Mouse (Mus musculus): ENCODE data around the gene Nup188. TPM values are rescaled to one million over a fixed set of nuclear protein-coding genes. Genes with fewer than 3 reads are reported as not detected.

The Nup188 gene
- polyA plus RNA-seq, 1 experiment from 2014 or later = 11.2 TPM

DNA sequence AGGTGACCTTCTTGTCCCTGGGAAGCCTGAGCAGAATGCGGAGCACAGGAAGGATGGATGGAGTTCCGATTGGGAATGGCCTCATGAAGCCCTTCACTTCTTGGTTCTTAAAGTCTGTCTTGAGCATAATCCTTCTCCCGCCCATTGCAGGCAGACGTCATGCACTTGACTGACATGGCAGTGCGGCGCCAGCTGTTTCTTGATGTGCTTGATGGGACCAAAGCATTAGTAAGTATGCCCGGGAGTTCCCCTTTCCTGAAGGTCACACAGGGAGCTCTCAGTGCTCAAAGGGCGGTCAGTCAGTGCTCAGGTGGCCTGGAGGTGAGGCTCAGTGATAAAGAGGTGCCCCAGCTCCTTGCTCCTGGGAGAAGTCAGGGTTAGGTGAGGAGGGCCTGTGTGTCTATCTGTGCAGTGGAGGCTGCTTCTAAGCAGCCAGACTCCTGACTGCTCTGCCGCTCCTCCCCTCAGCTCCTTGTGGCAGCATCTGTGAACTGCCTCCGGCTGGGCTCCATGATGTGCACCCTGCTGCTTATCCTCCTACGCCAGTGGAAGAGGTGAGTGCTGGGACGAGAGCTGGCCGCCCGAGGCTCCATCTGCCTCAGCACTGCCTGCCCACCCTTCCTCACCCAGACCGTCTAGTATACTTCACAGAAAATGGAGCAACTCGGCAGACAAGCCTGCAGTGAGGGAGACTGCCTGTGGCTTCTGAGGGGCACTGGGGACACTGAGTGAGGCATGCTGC is 50.1 kb downstream of the Nup188 start:
- peaks cover 84% of the 10 kb centered on the region for H3K36me3 ChIP-seq (ENCODE audit: inconsistent target)
- H3K79me2 ChIP-seq (ENCODE audit: inconsistent target) = no peaks in the 10 kb centered on the region
- WGBS (ENCODE audit: missing documents) = 92% methylated on average over 16 of the region's 16 CpGs
- no peak overlapping the region for H3K4me3 ChIP-seq (ENCODE audit: inconsistent target)
- no peak overlapping the region for H3K27ac ChIP-seq

DNA sequence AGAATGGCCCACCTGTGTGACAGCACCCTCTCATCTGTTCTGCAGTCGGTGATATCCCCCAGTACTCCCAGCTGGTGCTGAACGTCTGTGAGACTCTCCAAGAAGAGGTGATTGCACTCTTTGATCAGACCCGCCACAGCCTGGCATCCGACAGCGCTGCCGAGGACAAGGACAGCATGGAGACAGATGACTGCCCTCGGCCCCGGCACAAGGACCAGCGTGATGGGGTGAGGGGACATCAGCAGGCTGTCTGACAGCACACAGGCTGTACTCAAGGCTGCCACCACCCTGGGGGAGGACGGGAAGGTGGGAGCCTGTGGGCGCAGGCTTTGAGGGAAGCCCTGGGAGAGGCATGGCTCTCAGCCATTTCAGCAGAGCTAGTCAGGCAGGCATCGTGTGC is 51.0 kb downstream of the Nup188 start:
- WGBS (ENCODE audit: missing documents) = 92% methylated on average over 12 of the region's 12 CpGs

DNA sequence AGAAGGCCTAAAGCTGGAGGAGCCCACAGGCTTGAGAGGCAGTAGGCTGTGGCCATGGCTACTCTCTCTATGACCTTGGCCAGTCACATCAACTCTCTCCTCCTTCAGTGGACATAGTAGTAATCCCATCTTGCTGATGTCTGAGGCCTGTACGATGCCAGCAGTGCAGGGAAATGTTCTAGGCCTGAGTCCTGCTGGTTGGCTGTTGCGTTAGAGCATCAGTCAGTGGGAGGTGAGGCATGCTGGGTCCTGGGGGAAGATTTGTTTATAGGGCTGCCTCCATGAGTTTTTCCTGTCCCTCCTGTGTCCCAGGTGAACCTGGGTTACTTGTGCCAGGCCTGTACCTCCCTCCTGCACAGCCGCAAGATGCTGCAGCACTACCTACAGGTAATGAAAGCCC is 55.9 kb downstream of the Nup188 start:
- no peak overlapping the region for H3K27ac ChIP-seq
- 93% methylated on average over 3 of the region's 3 CpGs for WGBS (ENCODE audit: missing documents)
- H3K79me2 ChIP-seq (ENCODE audit: inconsistent target) = no peaks in the 10 kb centered on the region
- peaks cover 83% of the 10 kb centered on the region for H3K36me3 ChIP-seq (ENCODE audit: inconsistent target)
- no peak overlapping the region for H3K4me3 ChIP-seq (ENCODE audit: inconsistent target)

More for the DNA sequence above, 51.0 kb downstream of the Nup188 start:
- peaks cover 85% of the 10 kb centered on the region for H3K36me3 ChIP-seq (ENCODE audit: inconsistent target)
- no peaks in the 10 kb centered on the region for H3K79me2 ChIP-seq (ENCODE audit: inconsistent target)
- no peak overlapping the region for H3K4me3 ChIP-seq (ENCODE audit: inconsistent target)
- H3K27ac ChIP-seq = no peak overlapping the region

DNA sequence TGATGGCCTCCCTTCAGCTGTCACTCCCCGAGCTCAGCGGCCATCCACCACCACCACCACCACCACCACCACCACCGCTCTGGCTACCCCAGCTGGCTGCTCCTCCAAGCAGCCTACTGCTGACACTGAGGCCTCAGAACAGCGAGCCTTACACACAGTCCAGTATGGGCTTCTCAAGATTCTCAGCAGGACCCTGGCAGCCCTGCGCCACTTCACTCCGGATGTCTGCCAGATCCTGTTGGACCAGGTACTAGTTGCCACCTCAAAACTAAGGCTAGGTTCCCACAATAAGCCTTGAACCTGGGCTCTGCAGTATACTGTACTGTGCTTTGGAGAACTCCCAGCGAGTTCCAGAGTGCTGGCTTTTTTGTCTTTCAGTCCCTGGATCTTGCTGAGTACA is 56.3 kb downstream of the Nup188 start:
- WGBS (ENCODE audit: missing documents) = 98% methylated on average over 7 of the region's 7 CpGs
- Histone ChIP-seq H3K79me2 (ENCODE audit: inconsistent target) (no peaks in the 10 kb centered on the region), H3K4me3 (ENCODE audit: inconsistent target) (no peak overlapping the region), H3K27ac (no peak overlapping the region), H3K36me3 (ENCODE audit: inconsistent target) (peaks cover 78% of the 10 kb centered on the region)

DNA sequence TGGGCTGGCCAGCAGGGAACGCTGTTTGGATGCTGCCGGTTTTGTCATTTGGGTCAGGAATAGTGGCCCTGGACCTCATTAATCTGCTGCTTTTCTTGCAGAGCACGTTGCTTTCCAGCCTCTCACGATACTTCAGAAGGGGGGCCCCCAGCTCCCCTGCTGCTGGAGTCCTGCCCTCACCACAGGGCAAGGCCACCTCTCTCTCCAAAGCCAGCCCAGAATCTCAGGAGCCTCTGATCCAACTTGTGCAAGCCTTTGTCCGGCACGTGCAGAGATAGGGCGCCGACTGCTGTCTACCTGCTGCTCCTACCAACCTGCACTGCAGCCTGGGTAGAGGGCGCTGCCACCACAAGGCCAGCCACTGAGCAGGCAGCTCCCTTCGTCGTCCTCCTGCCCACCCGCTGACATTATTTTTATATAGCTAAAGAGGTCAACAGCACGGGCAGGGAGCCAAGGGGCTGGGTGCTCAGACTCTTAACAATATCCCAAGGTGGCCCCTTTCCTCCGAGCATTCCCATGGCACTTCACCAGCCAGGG is 57.5 kb downstream of the Nup188 start:
- Histone ChIP-seq H3K27ac (no peak overlapping the region), H3K79me2 (ENCODE audit: inconsistent target) (no peaks in the 10 kb centered on the region), H3K36me3 (ENCODE audit: inconsistent target) (peaks cover 84% of the 10 kb centered on the region), H3K4me3 (ENCODE audit: inconsistent target) (no peak overlapping the region)
- whole genome bisulfite sequencing (ENCODE audit: missing documents) = 93% methylated on average over 14 of the region's 14 CpGs

DNA sequence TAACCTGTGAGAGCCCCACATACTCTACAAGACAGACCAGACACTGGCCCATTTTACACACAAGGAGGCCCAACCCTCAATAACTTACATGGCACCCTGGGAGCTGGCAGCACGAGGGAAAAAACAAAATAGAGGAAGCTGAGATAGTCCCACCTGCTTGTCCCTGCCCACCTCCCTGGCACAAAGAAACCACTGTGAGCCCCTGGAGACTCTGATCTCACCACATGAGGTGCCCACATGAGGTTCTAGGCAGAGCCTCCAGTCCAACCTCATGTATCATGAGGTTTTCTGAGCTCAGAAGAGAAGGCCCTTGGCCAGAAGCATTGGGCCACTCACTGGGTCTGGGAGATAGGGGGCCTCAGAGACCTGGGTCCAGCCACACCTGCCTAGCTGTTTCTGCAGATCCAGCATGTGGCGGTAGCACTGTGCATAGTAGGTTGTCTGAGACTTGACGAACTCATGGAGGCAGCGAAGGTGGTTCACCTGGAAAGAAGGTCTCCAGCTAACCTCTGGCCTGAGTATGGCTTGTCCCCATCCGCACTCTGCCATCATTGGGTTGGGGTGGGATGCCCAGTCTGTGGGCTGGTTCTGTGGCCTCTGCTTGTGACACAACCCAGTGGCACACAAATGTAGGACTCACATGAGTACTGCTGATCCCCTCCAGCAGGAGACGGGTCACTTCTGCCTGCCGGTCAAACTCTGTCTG is 59.9 kb downstream of the Nup188 start:
- Histone ChIP-seq H3K79me2 (ENCODE audit: inconsistent target) (no peaks in the 10 kb centered on the region), H3K27ac (no peak overlapping the region), H3K36me3 (ENCODE audit: inconsistent target) (peaks cover 80% of the 10 kb centered on the region), H3K4me3 (ENCODE audit: inconsistent target) (no peak overlapping the region)
- WGBS (ENCODE audit: missing documents) = 85% methylated on average over 7 of the region's 7 CpGs

DNA sequence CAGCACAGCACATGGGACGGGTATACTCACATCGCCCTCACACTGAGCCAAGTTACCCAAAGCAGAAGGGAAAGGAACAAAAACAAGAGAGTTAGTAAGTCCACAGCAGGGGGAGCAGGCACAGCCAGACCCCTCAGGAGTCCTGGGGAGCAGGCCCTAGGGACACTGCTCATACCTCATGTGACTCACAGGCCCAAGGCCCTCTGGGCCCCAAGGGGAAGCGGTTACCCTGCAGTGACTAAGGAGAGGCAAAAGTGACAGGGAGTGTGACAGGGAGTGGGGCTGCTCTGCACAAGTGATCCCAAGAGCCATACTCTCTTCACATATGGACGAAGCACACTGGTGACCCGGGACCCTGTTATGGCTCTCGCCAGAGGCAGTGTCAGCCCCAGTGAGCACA is 63.0 kb downstream of the Nup188 start:
- Histone ChIP-seq H3K27ac (no peak overlapping the region), H3K36me3 (ENCODE audit: inconsistent target) (peaks cover 69% of the 10 kb centered on the region)
- WGBS (ENCODE audit: missing documents) = 97% methylated on average over 6 of the region's 6 CpGs

DNA sequence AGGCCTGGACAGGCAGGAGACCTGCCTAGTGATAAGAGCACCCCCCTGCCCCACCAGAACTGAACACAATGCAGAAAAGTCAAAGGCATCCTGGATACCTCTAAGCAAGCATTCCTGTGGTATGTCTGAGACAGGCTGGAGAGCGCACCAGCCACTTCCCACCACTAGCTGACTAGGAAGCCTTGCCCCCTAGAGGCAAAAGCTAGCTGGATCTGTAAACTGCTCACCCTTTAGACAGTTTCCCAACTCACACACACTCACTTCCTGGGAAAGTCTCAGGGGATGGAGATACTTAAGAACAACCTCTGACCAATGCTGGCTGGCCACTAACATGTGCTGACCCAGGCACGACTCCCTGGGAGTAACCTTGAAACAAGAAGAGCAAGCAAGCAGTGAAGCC is 65.0 kb downstream of the Nup188 start:
- Histone ChIP-seq H3K27ac (no peak overlapping the region), H3K36me3 (ENCODE audit: inconsistent target) (peaks cover 51% of the 10 kb centered on the region), H3K79me2 (ENCODE audit: inconsistent target) (no peaks in the 10 kb centered on the region), H3K4me3 (ENCODE audit: inconsistent target) (no peak overlapping the region)
- WGBS (ENCODE audit: missing documents) = 97% methylated on average over 2 of the region's 2 CpGs

More for the DNA sequence above, 63.0 kb downstream of the Nup188 start:
- Histone ChIP-seq H3K79me2 (ENCODE audit: inconsistent target) (no peaks in the 10 kb centered on the region), H3K4me3 (ENCODE audit: inconsistent target) (no peak overlapping the region)

DNA sequence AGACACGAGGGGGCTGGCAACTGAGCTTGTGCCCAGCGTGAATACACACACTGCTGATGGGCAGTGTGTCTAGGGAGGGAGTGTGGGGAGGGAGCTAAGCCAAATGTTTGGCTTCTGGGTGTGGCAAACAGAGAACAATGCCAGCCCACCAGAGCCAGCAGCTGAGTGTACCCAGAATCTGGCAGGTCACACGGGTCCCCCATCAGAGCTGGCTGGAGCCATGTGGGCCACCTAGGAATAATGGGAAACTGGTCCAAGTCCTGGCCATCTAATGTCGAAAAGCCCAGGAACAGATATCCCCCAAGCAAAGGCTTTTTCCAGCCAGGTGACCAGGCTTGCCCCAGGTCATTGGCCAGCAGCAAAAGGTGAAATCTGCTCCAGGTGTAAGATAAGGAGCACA is 69.7 kb downstream of the Nup188 start:
- 85% methylated on average over 4 of the region's 4 CpGs for WGBS (ENCODE audit: missing documents)
- Histone ChIP-seq H3K36me3 (ENCODE audit: inconsistent target) (peaks cover 19% of the 10 kb centered on the region), H3K79me2 (ENCODE audit: inconsistent target) (peaks cover 14% of the 10 kb centered on the region; the same call in 1 of the 2 replicates), H3K4me3 (ENCODE audit: inconsistent target) (no peak overlapping the region), H3K27ac (no peak overlapping the region)

DNA sequence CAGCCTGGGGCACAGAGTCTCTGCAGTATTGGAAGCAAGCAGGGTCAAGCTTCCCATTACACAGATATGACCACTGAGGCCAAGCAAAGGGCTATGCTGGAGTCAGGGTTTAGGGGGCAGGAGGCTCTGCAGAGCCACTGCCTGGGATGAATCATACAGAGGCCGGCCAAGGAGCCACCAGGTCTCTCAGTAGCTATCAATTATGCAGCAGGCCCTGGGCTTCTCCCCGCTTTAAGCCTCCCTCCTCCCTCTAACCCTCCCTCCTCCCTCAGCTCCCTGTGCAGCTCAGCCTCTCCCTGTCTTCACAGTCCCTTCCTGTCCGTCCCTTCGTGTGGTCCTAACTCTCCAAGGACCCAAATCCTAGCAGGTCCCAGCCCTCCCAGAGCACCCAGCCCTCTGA is 70.1 kb downstream of the Nup188 start:
- peaks cover 19% of the 10 kb centered on the region for H3K36me3 ChIP-seq (ENCODE audit: inconsistent target)
- H3K79me2 ChIP-seq (ENCODE audit: inconsistent target) = peaks cover 14% of the 10 kb centered on the region; the same call in 1 of the 2 replicates
- no peak overlapping the region for H3K27ac ChIP-seq
- WGBS (ENCODE audit: missing documents) = 85% methylated on average over 4 of the region's 4 CpGs
- no peak overlapping the region for H3K4me3 ChIP-seq (ENCODE audit: inconsistent target)

DNA sequence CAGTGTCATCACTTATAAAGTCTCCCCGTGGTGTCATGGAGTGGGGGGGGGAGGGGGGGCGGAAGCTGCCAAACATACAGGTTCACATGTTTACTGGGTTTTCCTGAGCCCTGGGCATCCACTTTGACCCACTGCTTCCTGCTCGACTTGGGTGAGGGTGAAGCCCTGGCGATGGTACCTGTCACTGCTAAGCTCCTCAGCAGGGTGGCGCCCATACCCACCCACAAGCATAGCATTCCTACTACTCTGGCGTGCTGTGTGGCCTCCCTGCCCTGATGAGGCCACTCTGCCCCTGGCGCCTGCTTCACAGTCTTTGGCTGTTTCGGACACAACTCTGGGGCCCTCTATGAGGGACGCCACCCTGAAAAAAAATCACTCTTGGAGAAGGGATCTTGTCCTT is 70.7 kb downstream of the Nup188 start:
- Histone ChIP-seq H3K27ac (no peak overlapping the region), H3K4me3 (ENCODE audit: inconsistent target) (no peak overlapping the region), H3K79me2 (ENCODE audit: inconsistent target) (peaks cover 14% of the 10 kb centered on the region; the same call in 1 of the 2 replicates), H3K36me3 (ENCODE audit: inconsistent target) (peaks cover 19% of the 10 kb centered on the region)
- WGBS (ENCODE audit: missing documents) = 86% methylated on average over 9 of the region's 9 CpGs

DNA sequence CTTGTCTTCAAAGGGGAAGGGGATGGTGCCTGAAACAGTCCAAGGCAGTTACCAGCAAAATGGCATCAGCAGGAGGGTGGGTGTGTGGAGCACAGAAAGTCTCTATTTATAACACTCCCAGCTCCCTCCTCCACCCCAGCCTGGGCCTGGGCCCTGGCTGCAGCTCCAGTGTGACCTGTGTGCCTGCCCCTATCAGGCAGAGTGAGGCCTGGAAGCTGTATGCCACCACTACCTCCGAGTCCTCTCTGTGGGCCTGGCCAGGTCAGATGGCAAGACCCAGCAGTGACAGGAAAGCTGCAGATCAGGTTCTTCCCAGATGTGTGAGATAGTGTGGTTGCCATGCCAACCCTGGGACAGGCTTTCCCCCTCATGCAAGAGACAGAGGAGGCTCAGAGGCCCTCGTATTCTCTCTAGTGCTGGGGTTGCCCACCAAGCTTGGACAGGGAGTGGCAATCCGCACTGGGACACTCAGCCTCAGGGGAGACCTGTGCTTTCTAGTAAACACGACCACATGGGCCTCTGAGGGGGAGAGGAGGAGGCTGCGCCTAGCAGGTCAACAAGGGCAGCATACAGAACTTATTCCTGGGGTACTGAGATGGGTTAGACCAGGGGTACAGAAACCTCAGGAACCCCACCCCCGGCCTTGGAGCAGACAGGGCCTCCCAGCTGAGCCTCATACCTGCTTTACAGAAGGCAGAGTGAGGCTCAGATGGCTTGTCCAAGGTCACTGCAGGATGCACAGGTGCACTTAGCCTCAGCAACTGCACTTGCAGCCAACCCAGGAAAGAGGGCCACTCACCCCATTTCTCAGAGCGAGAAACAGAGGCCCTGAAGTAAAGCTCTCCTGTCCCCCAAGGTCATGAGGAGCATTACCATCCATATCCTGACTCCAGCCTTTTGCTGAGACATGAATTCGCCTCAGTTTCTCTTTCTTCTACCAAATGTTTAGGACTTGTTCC is 71.6 kb downstream of the Nup188 start:
- Histone ChIP-seq H3K27ac (no peak overlapping the region), H3K4me3 (ENCODE audit: inconsistent target) (peak overlapping the region; percentile 44), H3K79me2 (ENCODE audit: inconsistent target) (peaks cover 14% of the 10 kb centered on the region; the same call in 1 of the 2 replicates), H3K36me3 (ENCODE audit: inconsistent target) (peaks cover 12% of the 10 kb centered on the region)
- WGBS (ENCODE audit: missing documents) = 82% methylated on average over 8 of the region's 8 CpGs

DNA sequence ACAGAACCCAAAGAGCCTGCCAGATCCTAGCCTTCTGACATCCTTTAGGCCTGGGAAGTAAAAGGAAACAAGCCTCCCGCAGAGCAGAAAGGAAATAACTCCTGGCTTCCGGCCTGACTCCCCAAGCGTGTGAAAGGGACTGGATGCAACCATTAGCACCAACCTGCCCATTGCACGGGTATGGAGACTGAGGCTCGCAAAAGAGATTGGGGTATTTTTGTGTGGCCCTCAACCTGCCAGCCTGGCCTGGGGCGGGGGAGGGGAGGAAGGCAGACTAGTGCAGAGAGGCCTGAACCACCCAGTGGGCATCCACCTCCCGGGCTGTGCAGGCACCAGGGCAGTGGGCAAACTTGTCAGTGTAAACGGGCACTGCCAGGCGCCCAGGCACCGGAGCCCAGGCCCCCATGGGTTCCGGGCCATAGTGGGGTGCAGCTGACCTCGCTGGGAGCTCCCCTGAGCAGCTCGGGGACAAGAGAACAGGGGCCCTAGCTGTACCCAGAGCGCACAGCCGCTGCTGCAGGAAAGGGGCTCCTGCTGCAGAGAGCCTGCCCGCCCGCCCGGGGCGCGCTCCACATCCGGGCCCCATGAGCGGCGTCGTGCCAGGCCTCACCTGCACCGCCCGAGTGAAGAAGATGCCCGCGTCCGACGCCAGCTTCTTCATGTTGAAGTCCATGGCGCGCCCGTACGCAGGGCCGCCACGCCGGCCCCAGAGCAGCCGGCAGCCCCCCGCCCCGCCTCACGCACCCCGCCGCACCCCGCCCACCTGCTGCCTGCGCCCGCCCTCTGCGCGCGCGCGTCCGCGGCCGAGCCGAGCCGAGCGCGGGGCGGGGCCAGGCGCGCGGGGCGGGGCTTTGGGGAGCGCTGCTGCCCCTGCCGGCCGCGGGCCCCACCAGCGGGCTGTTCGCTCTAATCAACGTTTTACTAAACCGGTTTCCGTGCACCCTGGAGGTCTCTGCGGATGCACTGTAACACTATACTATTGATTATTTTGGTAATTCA is 72.6 kb downstream of the Nup188 start, which contains the start of gene Sh3glb2:
TSS of gene Sh3glb2 (minus strand) at position 805 of the 999 bp plus-strand sequence.
- Histone ChIP-seq H3K27ac (no peak within 1 kb of the TSS), H3K79me2 (ENCODE audit: inconsistent target) (peaks cover 14% of the 10 kb centered on the region; the same call in 1 of the 2 replicates), H3K4me3 (ENCODE audit: inconsistent target) (peak within 1 kb of the TSS; percentile 44), H3K36me3 (ENCODE audit: inconsistent target) (peaks cover 3% of the 10 kb centered on the region)
- WGBS (ENCODE audit: missing documents) = 2% methylated on average over 58 of the region's 73 CpGs

All from macrophage (primary cell).